Mouse (Mus musculus) brain, embryonic 14.5 days (tissue): Measurements from ENCODE around the gene Tspan5.

Source experiments
- CTCF ChIP-seq: fragments of 200-500 bp; IDR thresholded peaks from 2 replicates; pipeline ENCODE4 v1.5.1; 2012; ENCODE audit warnings: inconsistent platforms, mild to moderate bottlenecking, moderate library complexity, borderline replicate concordance; ENCODE audit not compliant: insufficient read depth, insufficient read length; ENCODE audit errors: extremely low read depth
- POLR2A ChIP-seq: fragments of 200-500 bp; IDR thresholded peaks from 2 replicates; pipeline ENCODE4 v1.6.1; 2012; ENCODE audit warnings: mild to moderate bottlenecking, inconsistent platforms, borderline replicate concordance; ENCODE audit not compliant: poor library complexity, insufficient read depth, insufficient read length, severe bottlenecking; ENCODE audit errors: extremely low read depth

- TF ChIP-seq CTCF: no peak
- TF ChIP-seq POLR2A: no peak
Measured at GRCm38 (mm10) chr3:138843641-138844040, 101.6 kb downstream of the Tspan5 start.
